Mouse (Mus musculus): Measurements from ENCODE around the gene Zfp710.

GRCm38 (mm10) chr7:80076961-80077716 is 52.5 kb downstream of the Zfp710 start:
- TF ChIP-seq POU5F1 (IDR thresholded peaks at IDR 0.05; ENCODE audit: borderline replicate concordance, low read length): no peak
- no peak for TF ChIP-seq CTCF (conservative IDR thresholded peaks at IDR 0.05; ENCODE audit: low read length)

Data from E14TG2a.4 (cell line).